Mouse (Mus musculus): Measurements from ENCODE around the gene Snap25.

DNA sequence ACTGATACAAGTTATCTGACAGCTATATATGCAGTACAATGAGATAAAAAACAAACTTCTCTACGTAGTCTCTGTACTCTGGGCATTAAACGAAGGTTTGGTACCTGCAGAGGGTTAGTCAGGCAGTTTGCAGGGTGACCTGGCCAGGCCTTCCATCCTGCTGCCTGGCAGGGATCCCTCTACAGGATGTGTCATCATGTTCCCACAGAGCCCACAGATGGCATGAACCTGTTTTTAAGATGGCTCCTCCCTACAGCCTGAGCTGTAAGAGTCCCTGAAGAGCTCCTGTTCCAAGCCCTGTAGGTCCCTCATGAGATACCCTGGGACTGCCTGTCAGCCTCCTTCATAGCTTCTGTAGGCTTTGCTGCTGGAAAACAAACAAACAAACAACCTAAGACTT is 29.0 kb downstream of the Snap25 start:
- TF ChIP-seq CTCF (IDR thresholded peaks at IDR 0.05; ENCODE audit: insufficient read depth, low read length) (no peak), POLR2A (IDR thresholded peaks at IDR 0.05; ENCODE audit: borderline replicate concordance, extremely low read depth, low read depth, low read length) (no peak)

All from lung, adult 2 months (tissue).